Comparison of ENCODE assay signal across 9 mouse cellular contexts in the genomic region with DNA sequence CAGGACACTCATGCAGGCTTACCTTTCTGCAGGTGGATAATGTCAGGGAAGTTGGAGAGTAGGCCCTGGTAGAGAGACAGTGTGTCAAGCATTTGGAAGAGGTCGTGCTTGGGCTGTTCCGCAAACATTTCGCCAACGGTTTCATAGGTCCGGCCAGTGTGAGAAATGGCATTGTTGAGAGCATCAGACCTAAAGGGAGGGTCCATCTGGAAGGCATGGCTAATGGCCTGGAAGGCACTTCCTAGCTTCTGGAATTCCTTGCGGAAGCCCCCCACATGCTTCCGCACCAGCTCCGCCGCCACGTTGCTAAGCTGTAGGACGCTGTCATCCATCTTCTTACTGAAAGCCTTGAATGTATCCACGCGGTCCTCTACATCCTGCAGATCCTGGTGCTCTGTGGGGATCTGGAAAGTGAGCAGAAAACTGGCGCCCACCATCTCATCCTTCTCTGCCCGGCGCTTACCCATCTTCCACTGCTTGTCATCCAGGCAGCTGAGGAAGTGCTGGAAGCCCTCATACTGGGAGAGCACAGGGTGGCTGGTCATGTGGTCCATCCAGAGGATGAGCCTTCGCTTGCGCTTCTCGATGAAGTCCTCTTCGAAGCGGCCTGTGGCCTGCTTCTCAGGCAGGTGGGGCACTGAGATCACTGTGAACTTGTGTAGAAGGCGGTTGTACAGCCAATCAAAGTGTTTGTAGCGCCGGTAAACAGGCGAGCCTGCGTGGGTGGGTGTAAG. TPM values are rescaled to one million over a fixed set of nuclear protein-coding genes. Genes with fewer than 3 reads are reported as not detected.
DNase-seq lines count a peak whose midpoint lies in the region; ATAC-seq lines count a peak whose summit lies in the region.
"Had no signal": no experiment of that assay in that cellular context is flagged by ENCODE, and none has a peak within 500 bp of the region (broad histone marks: within the 10 kb centered on the region; RNA-seq: fewer than 3 reads in every experiment).

No protein-coding gene starts in this region.

- no peak for ATAC-seq in hindbrain, embryonic 14.5 days (ENCODE audit: low FRiP score)
- no peak for ATAC-seq in midbrain, embryonic 14.5 days (ENCODE audit: low FRiP score, low TSS enrichment)
- no peak for ATAC-seq in megakaryocyte, adult 5-6 weeks (ENCODE audit: poor library complexity, severe bottlenecking)

- H3K4me3 ChIP-seq in embryonic facial prominence, embryonic 10.5 days, result peak overlapping the region; percentile 78
- H3K4me3 ChIP-seq in hindbrain, embryonic 14.5 days (replicated peaks; ENCODE audit: low read length), result no peak overlapping the region
- H3K4me3 ChIP-seq in midbrain, embryonic 14.5 days (replicated peaks; ENCODE audit: low read depth, low read length), result no peak overlapping the region; the same call in 1 of the 2 replicates

- intact Hi-C loops in heart, postnatal 25 days (cut with DNase I), result loop anchor here (2.0 to 5.0 kb wide), 2 partner anchors 31 to 207 kb away; partner anchors contain the start of gene Man2c1

- peaks cover 61% of the 10 kb centered on the region for H3K4me1 ChIP-seq in embryonic facial prominence, embryonic 10.5 days
- H3K4me1 ChIP-seq in hindbrain, embryonic 14.5 days (replicated peaks; ENCODE audit: control insufficient read depth, insufficient read depth, low read length), result peaks cover 5% of the 10 kb centered on the region; the same call in 1 of the 2 replicates
- peaks cover 27% of the 10 kb centered on the region for H3K4me1 ChIP-seq in midbrain, embryonic 14.5 days (ENCODE audit: control insufficient read depth, insufficient read depth, low read length)

- peak overlapping the region; percentile 35 for H3K4me2 ChIP-seq in hindbrain, embryonic 14.5 days (replicated peaks)
- H3K4me2 ChIP-seq in midbrain, embryonic 14.5 days (ENCODE audit: low read length), result peak overlapping the region; percentile 36

- H3K27ac ChIP-seq in embryonic facial prominence, embryonic 10.5 days (replicated peaks), result no peak overlapping the region
- no peak overlapping the region for H3K27ac ChIP-seq in hindbrain, embryonic 14.5 days
- no peak overlapping the region for H3K27ac ChIP-seq in midbrain, embryonic 14.5 days (replicated peaks; ENCODE audit: low read depth, low read length)

- H3K9ac ChIP-seq in hindbrain, embryonic 14.5 days, result no peak overlapping the region
- no peak overlapping the region for H3K9ac ChIP-seq in midbrain, embryonic 14.5 days (replicated peaks; ENCODE audit: low read length)

- WGBS in embryonic facial prominence, embryonic 10.5 days, result 93% methylated on average over 26 of the region's 26 CpGs
- WGBS in hindbrain, embryonic 14.5 days, result 82% methylated on average over 26 of the region's 26 CpGs
- 91% methylated on average over 26 of the region's 26 CpGs for WGBS in midbrain, embryonic 14.5 days

- H3K36me3 ChIP-seq in embryonic facial prominence, embryonic 10.5 days (replicated peaks), result peaks cover 58% of the 10 kb centered on the region
- no peaks in the 10 kb centered on the region for H3K36me3 ChIP-seq in hindbrain, embryonic 14.5 days (replicated peaks; ENCODE audit: control insufficient read depth, insufficient read depth)
- H3K36me3 ChIP-seq in midbrain, embryonic 14.5 days (ENCODE audit: control insufficient read depth, insufficient read depth, low read length), result no peaks in the 10 kb centered on the region

- DNase-seq in heart, adult 18-20 months, result peak; percentile 23 to 35
- no peak for DNase-seq in heart, postnatal 25 days (ENCODE audit: low spot score)
- DNase-seq in embryonic facial prominence, embryonic 10.5 days (ENCODE audit: low spot score), result no peak
- DNase-seq in hindbrain, embryonic 14.5 days (ENCODE audit: low spot score), result no peak
- DNase-seq in midbrain, embryonic 14.5 days, result no peak
- no peak for DNase-seq in cerebellum, postnatal 10 days
- no peak for DNase-seq in urinary bladder, postnatal 4 days (ENCODE audit: low spot score in 2 of 2)
- DNase-seq: thymus, postnatal 14 days had no signal

- peaks cover 3% of the 10 kb centered on the region; the same call in 1 of the 2 replicates for H3K9me3 ChIP-seq in embryonic facial prominence, embryonic 10.5 days
- no peaks in the 10 kb centered on the region for H3K9me3 ChIP-seq in hindbrain, embryonic 14.5 days (ENCODE audit: control insufficient read depth, low read length)
- no peaks in the 10 kb centered on the region for H3K9me3 ChIP-seq in midbrain, embryonic 14.5 days (ENCODE audit: control insufficient read depth, low read length)

- peaks cover 4% of the 10 kb centered on the region; the same call in 1 of the 2 replicates for H3K27me3 ChIP-seq in embryonic facial prominence, embryonic 10.5 days (replicated peaks; ENCODE audit: low read depth, poor library complexity, severe bottlenecking)
- peaks cover 12% of the 10 kb centered on the region; the same call in 1 of the 2 replicates for H3K27me3 ChIP-seq in hindbrain, embryonic 14.5 days (ENCODE audit: control insufficient read depth, insufficient read depth, low read length)
- H3K27me3 ChIP-seq in midbrain, embryonic 14.5 days (ENCODE audit: control insufficient read depth, insufficient read depth, low read length), result no peaks in the 10 kb centered on the region; the same call in 1 of the 2 replicates

RNA-seq across cellular contexts. Expression of gene Snx33, which starts 2.7 kb away (rescaled TPM):
- 1 to 10 TPM; 7.0 to 8.2 TPM for total RNA-seq in heart, adult 18-20 months (2021)
- total RNA-seq in heart, postnatal 25 days (2021), result 10 to 100 TPM in 1 of 2 experiments, 1 to 10 TPM in 1; 8.9 to 12.5 TPM
- polyA plus RNA-seq in embryonic facial prominence, embryonic 10.5 days (2016; fragmentation: Nextera tagmentation; extraction: Ambion mirVana), result 10.4 and 11.1 TPM in 2 replicates
- polyA plus RNA-seq in hindbrain, embryonic 14.5 days (2014; fragmentation: Nextera tagmentation; extraction: Ambion mirVana), result 2.1 and 2.4 TPM in 2 replicates
- polyA plus RNA-seq in midbrain, embryonic 14.5 days (2014; fragmentation: Nextera tagmentation; extraction: Ambion mirVana), result 1.6 and 2.5 TPM in 2 replicates
- 3.6 and 4.0 TPM in 2 replicates for total RNA-seq in megakaryocyte, adult 5-6 weeks (2015)
- 2.2 and 3.1 TPM in 2 replicates for total RNA-seq in megakaryocyte, adult 5-6 weeks (2017)

RNA-seq across cellular contexts. Expression of gene Imp3, which starts 11.8 kb away (rescaled TPM):
- 10 to 100 TPM; 55.8 to 58.3 TPM for total RNA-seq in heart, adult 18-20 months (2021)
- 10 to 100 TPM; 53.2 to 54.8 TPM for total RNA-seq in heart, postnatal 25 days (2021)
- polyA plus RNA-seq in embryonic facial prominence, embryonic 10.5 days (2016; fragmentation: Nextera tagmentation; extraction: Ambion mirVana), result 66.3 and 69.3 TPM in 2 replicates
- polyA plus RNA-seq in hindbrain, embryonic 14.5 days (2014; fragmentation: Nextera tagmentation; extraction: Ambion mirVana), result 73.4 and 78.1 TPM in 2 replicates
- 69.6 and 84.5 TPM in 2 replicates for polyA plus RNA-seq in midbrain, embryonic 14.5 days (2014; fragmentation: Nextera tagmentation; extraction: Ambion mirVana)
- total RNA-seq in megakaryocyte, adult 5-6 weeks (2015), result 71.0 and 83.9 TPM in 2 replicates
- 34.2 and 54.6 TPM in 2 replicates for total RNA-seq in megakaryocyte, adult 5-6 weeks (2017)

RNA-seq across cellular contexts. Expression of gene Snupn, which starts 25.2 kb away (rescaled TPM):
- total RNA-seq in heart, adult 18-20 months (2021), result 10 to 100 TPM; 10.6 to 11.2 TPM
- total RNA-seq in heart, postnatal 25 days (2021), result 10 to 100 TPM in 1 of 2 experiments, 1 to 10 TPM in 1; 9.9 to 10.1 TPM
- polyA plus RNA-seq in embryonic facial prominence, embryonic 10.5 days (2016; fragmentation: Nextera tagmentation; extraction: Ambion mirVana), result 27.1 and 28.1 TPM in 2 replicates
- polyA plus RNA-seq in hindbrain, embryonic 14.5 days (2014; fragmentation: Nextera tagmentation; extraction: Ambion mirVana), result 23.4 and 26.0 TPM in 2 replicates
- polyA plus RNA-seq in midbrain, embryonic 14.5 days (2014; fragmentation: Nextera tagmentation; extraction: Ambion mirVana), result 22.8 and 24.1 TPM in 2 replicates
- total RNA-seq in megakaryocyte, adult 5-6 weeks (2015), result 3.5 and 4.6 TPM in 2 replicates
- 5.0 and 7.1 TPM in 2 replicates for total RNA-seq in megakaryocyte, adult 5-6 weeks (2017)

Comparison
In these comparisons a context has a peak if more than half of its experiments do, and no peak if none do; other contexts are left out.
1. DNase-seq: peak in heart, adult 18-20 months (2 of 2); none in heart, postnatal 25 days (single experiment), embryonic facial prominence, embryonic 10.5 days (single experiment), hindbrain, embryonic 14.5 days (single experiment), midbrain, embryonic 14.5 days (single experiment), cerebellum, postnatal 10 days (0 of 2) and urinary bladder, postnatal 4 days (0 of 2).